ENCODE assay signal across 7 mouse cellular contexts in the genomic region with DNA sequence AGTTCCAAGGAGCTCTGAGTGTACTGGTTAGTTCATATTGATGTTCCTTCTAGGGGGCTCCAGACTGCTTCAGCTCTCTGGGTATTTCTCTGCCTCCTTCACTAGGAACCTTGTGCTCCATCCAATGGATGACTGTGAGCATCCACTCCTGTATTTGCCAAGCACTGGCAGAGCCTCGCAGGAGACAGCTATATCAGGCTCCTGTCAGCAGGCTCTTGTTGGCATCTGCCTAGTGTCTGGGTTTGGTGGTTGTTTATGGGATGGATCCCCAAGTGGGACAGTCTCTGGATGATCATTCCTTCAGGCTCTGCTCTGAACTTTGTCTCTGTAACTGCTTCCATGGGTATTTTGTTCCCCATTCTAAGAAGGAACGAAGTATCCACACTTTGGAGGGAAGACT.
DNase-seq lines count a peak whose midpoint lies in the region; ATAC-seq and TF ChIP-seq lines count a peak whose summit lies in the region.
"Not testable (repeated sequence)": the region's sequence is repeated elsewhere in the genome, so short reads cannot be mapped to it uniquely, and the experiment has no call there.

No protein-coding gene starts in this region.

- H3K27ac ChIP-seq in heart, adult 2 months, result peak overlapping the region; percentile 58
- H3K27ac ChIP-seq in heart, embryonic 15.5 days, result 0 out of 2 replicates have a peak overlapping the region, but pooled peaks have one; percentile 26

- H3K4me1 ChIP-seq in heart, adult 2 months (ENCODE audit: control insufficient read depth, insufficient read depth, low read length); heart, embryonic 15.5 days (replicated peaks): not testable (repeated sequence)

- H3K4me3 ChIP-seq in heart, adult 2 months; heart, embryonic 15.5 days: not testable (repeated sequence)

- not testable (repeated sequence) for ATAC-seq in heart, embryonic 15.5 days (replicated peaks; ENCODE audit: insufficient number of reproducible peaks, insufficient read depth, low FRiP score, low read depth)

- TF ChIP-seq POLR2A in heart, adult 2 months (IDR thresholded peaks at IDR 0.05; ENCODE audit: insufficient read depth, low read depth, low read length), result not testable (repeated sequence)

- not testable (repeated sequence) for TF ChIP-seq CTCF in heart, adult 2 months (IDR thresholded peaks at IDR 0.05)

- 24% methylated on average over 2 of the region's 2 CpGs for whole genome bisulfite sequencing in heart, adult 2 months
- 43% methylated on average over 2 of the region's 2 CpGs for WGBS in heart, embryonic 15.5 days

- not testable (repeated sequence) for H3K9ac ChIP-seq in heart, adult 2 months (ENCODE audit: low read depth, low read length); heart, embryonic 15.5 days

- intact Hi-C loops in heart, adult 2 months (cut with DNase I); heart, postnatal 10 days (cut with DNase I): not testable (repeated sequence)

- H3K36me3 ChIP-seq in heart, adult 2 months (ENCODE audit: control insufficient read depth, insufficient read depth, low read length); heart, embryonic 15.5 days: not testable (repeated sequence)

- not testable (repeated sequence) for H3K79me2 ChIP-seq in heart, adult 2 months (replicated peaks; ENCODE audit: control insufficient read depth, insufficient read depth, low read length)

- peak; percentile 93 for DNase-seq in heart, adult 11 months
- peak; percentile 5 to 39 for DNase-seq in heart, adult 18-20 months
- DNase-seq in heart, adult 2 months, result peak in 1 of 2 experiments; percentile 15
- peak; percentile 3 for DNase-seq in heart, adult 8-10 months (ENCODE audit: low spot score)
- peak; percentile 6 to 11 for DNase-seq in heart, adult 9 months (ENCODE audit: low spot score in 2 of 2)
- peak; percentile 9 to 17 for DNase-seq in heart, postnatal 10 days

- not testable (repeated sequence) for H3K27me3 ChIP-seq in heart, adult 2 months (ENCODE audit: control insufficient read depth, insufficient read depth, low read length); heart, embryonic 15.5 days

- H3K4me2 ChIP-seq in heart, embryonic 15.5 days, result not testable (repeated sequence)

- TF ChIP-seq EP300 in heart, adult 2 months (IDR thresholded peaks at IDR 0.05; ENCODE audit: insufficient read depth, low read depth, low read length), result not testable (repeated sequence)

- not testable (repeated sequence) for H3K9me3 ChIP-seq in heart, embryonic 15.5 days (replicated peaks)
